Mouse (Mus musculus) stomach, embryonic 14.5 days (tissue): Measurements from ENCODE around the gene P2rx1. TPM values are rescaled to one million over a fixed set of nuclear protein-coding genes. Genes with fewer than 3 reads are reported as not detected.

Source experiments
- ATAC-seq: fragments of 200-750 bp; cut with Nextera tagmentation; 2 replicates; pipeline ENCODE4 v1.8.0; 2017; ENCODE audit warnings: low read depth, moderate TSS enrichment; ENCODE audit not compliant: insufficient number of reproducible peaks, insufficient read depth, low FRiP score
- H3K27ac ChIP-seq: fragments of 300-500 bp; sonication (generic); 2 replicates; pipeline ENCODE4 v1.5.1; 2014; ENCODE audit warnings: mild to moderate bottlenecking, low read length, moderate library complexity, mixed read lengths
- H3K27me3 ChIP-seq: fragments of 300-500 bp; sonication (generic); 2 replicates; pipeline ENCODE4 v1.6.1; 2014; ENCODE audit warnings: low read length, control low read depth, mixed read lengths; ENCODE audit not compliant: control insufficient read depth, insufficient read depth
- H3K36me3 ChIP-seq: fragments of 300-500 bp; sonication (generic); 2 replicates; pipeline ENCODE4 v1.6.1; 2014; ENCODE audit warnings: mild to moderate bottlenecking, control low read depth, low read length, moderate library complexity, mixed read lengths; ENCODE audit not compliant: control insufficient read depth, insufficient read depth
- H3K4me1 ChIP-seq: fragments of 300-500 bp; sonication (generic); 2 replicates; pipeline ENCODE4 v1.6.1; 2014; ENCODE audit warnings: low read length, control low read depth, mixed read lengths; ENCODE audit not compliant: control insufficient read depth, insufficient read depth
- H3K4me2 ChIP-seq: fragments of 300-500 bp; sonication (generic); replicated peaks from 2 replicates; pipeline ENCODE4 v1.6.1; 2014; ENCODE audit warnings: low read depth, low read length, control low read depth
- H3K4me3 ChIP-seq: fragments of 300-500 bp; sonication (generic); 2 replicates; pipeline ENCODE4 v1.5.1; 2014; ENCODE audit warnings: low read depth, low read length, control low read depth
- H3K9ac ChIP-seq: fragments of 300-500 bp; sonication (generic); replicated peaks from 2 replicates; pipeline ENCODE4 v1.6.1; 2014; ENCODE audit warnings: low read depth, mild to moderate bottlenecking, control low read depth, low read length, moderate library complexity, mixed read lengths
- H3K9me3 ChIP-seq: fragments of 300-500 bp; sonication (generic); 2 replicates; pipeline ENCODE4 v1.6.1; 2016; ENCODE audit warnings: low read depth, low read length, control low read depth; ENCODE audit not compliant: control insufficient read depth
- WGBS: fragments of 180-500 bp; shearing (Covaris S2); extraction: QIAGEN DNeasy Blood & Tissue Kit; methylation state at CpG from one replicate; pipeline ENCODE4 v1.1.7; 2014; 5-methylcytosine and 5-hydroxymethylcytosine counted together
- polyA plus RNA-seq: library from polyadenylated mRNA; unstranded; fragments of >200 nt; fragmentation: Nextera tagmentation; extraction: Ambion mirVana; gene quantifications from 2 replicates; pipeline ENCODE4 v1.2.1, GENCODE M21; 2014

P2rx1 gene
- 2.2 and 8.0 TPM in 2 replicates for polyA plus RNA-seq

DNA sequence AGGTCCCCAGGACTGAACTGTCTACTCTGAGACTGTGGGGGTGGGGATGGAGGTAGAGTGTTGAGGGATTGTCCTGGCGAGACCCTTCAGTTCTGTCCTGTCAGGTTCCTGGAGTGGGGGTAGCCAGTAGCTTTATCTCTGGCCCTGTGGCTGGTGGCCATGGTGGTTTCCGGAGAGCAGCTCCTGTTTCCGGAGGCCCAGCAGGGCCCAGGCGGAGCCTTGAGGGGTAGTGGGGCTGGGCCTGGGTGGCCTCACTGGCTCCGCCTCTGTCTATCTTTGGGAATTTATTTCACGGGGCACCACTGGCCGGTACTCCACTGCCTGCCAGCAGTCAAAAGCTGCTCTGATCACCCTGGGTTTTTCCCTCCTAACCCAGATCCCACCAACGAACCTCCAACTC is at the start of gene P2rx1:
Gene P2rx1 (plus strand): TSS at position 333 of the 400 bp plus-strand sequence.
- 33% methylated on average over 8 of the region's 8 CpGs for WGBS
- Histone ChIP-seq H3K36me3 (no peaks in the 10 kb centered on the region), H3K27me3 (no peaks in the 10 kb centered on the region), H3K9ac (no peak within 1 kb of the TSS), H3K27ac (no peak within 1 kb of the TSS), H3K4me3 (no peak within 1 kb of the TSS), H3K9me3 (no peaks in the 10 kb centered on the region), H3K4me1 (peaks cover 4% of the 10 kb centered on the region; the same call in 1 of the 2 replicates), H3K4me2 (no peak within 1 kb of the TSS)
- ATAC-seq, result peak; percentile 43; the same call in 1 of the 2 replicates

DNA sequence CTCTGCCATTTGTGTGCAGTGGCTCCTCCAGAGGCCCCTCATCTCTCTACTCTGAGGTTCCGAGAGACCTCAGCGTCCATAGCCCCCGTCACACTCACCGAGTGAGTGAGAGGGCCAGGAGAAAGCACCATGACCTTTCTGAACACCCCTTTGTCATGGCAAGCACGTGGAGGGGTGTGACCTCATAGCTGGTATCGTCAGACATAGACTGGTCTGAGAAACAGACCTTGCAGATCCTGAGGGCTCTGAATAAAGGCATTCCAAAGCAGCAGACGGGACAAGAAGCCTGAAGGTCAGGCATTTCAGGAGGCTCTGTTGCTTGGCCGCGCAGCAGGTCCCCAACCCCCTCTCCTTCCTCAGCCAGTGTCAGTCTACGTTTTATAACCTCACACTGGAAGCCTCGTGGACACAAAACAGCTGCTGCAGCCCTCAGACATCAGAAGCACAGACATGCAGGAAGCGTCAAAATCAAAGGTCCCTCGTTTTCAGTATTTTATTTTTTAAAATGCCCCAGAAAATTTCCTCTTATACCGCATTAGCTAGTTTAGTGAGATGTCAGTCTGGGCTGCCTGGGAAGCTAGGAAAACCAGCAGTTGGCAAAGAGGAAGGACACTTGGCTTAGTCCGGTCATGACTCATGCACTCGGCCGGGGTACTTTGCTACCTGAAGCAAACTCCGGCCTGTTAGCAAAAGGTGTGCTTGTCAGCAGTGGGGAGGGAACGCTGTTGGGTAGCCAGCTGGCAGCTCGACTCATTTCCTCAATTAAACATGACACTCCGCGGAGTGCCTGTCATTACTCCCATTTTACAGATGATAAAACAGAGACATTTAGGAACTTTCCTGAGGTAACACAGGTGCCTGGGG is 47.5 kb upstream of the P2rx1 start:
- Histone ChIP-seq H3K4me3 (no peak overlapping the region), H3K27ac (peak overlapping the region; percentile 13; the same call in 1 of the 2 replicates), H3K27me3 (no peaks in the 10 kb centered on the region), H3K4me2 (no peak overlapping the region), H3K9ac (no peak overlapping the region), H3K36me3 (no peaks in the 10 kb centered on the region), H3K4me1 (peaks cover 31% of the 10 kb centered on the region), H3K9me3 (no peaks in the 10 kb centered on the region)
- WGBS, result 37% methylated on average over 22 of the region's 22 CpGs
- no peak for ATAC-seq

GRCm38 (mm10) chr11:72952226-72952625 is 46.7 kb upstream of the P2rx1 start:
- no peaks in the 10 kb centered on the region for H3K9me3 ChIP-seq
- H3K36me3 ChIP-seq, result no peaks in the 10 kb centered on the region
- WGBS, result 37% methylated on average over 3 of the region's 3 CpGs
- peaks cover 26% of the 10 kb centered on the region for H3K4me1 ChIP-seq
- no peak overlapping the region for H3K9ac ChIP-seq
- no peak overlapping the region for H3K4me2 ChIP-seq
- ATAC-seq, result no peak
- H3K27me3 ChIP-seq, result no peaks in the 10 kb centered on the region
- no peak overlapping the region for H3K4me3 ChIP-seq
- H3K27ac ChIP-seq, result no peak overlapping the region; the same call in 1 of the 2 replicates

- no peak for ATAC-seq
- H3K9ac ChIP-seq, result no peak overlapping the region
These were observed 46.2 kb upstream of the P2rx1 start for GRCm38 (mm10) chr11:72952697-72953096.

DNA sequence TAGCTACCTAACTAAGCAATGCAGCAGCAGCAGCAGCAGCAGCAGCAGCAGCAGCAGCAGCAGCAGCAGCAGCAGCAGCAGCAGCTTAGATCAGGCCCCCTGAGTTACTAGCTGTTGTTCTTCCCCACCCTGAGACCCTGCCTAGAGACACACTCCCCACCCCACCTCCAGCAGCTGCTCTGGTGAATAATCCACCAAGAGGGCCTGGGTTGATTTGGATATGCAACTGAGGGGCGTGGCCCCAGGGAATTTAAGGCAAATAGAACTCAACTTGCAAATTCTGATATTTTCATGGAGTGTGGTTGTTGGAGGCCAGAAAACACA is 45.8 kb upstream of the P2rx1 start:
- ATAC-seq, result no peak
- no peak overlapping the region for H3K4me2 ChIP-seq
- no peak overlapping the region for H3K4me3 ChIP-seq
- H3K9ac ChIP-seq, result no peak overlapping the region
- no peaks in the 10 kb centered on the region for H3K36me3 ChIP-seq
- H3K27ac ChIP-seq, result no peak overlapping the region; the same call in 1 of the 2 replicates
- peaks cover 26% of the 10 kb centered on the region for H3K4me1 ChIP-seq
- H3K9me3 ChIP-seq, result no peaks in the 10 kb centered on the region
- H3K27me3 ChIP-seq, result no peaks in the 10 kb centered on the region
- WGBS, result 71% methylated on average over 1 of the region's 1 CpGs

More at GRCm38 (mm10) chr11:72952697-72953096, 46.2 kb upstream of the P2rx1 start:
- H3K27ac ChIP-seq, result no peak overlapping the region; the same call in 1 of the 2 replicates
- H3K9me3 ChIP-seq, result no peaks in the 10 kb centered on the region
- no peak overlapping the region for H3K4me3 ChIP-seq
- H3K4me1 ChIP-seq, result peaks cover 26% of the 10 kb centered on the region
- 86% methylated on average over 6 of the region's 6 CpGs for WGBS
- H3K4me2 ChIP-seq, result no peak overlapping the region
- H3K27me3 ChIP-seq, result no peaks in the 10 kb centered on the region
- H3K36me3 ChIP-seq, result no peaks in the 10 kb centered on the region

GRCm38 (mm10) chr11:72953440-72954151 is 45.3 kb upstream of the P2rx1 start:
- peaks cover 26% of the 10 kb centered on the region for H3K4me1 ChIP-seq
- no peaks in the 10 kb centered on the region for H3K27me3 ChIP-seq
- no peak overlapping the region for H3K4me3 ChIP-seq
- no peaks in the 10 kb centered on the region for H3K36me3 ChIP-seq
- no peak overlapping the region for H3K27ac ChIP-seq
- no peak overlapping the region for H3K4me2 ChIP-seq
- H3K9me3 ChIP-seq, result no peaks in the 10 kb centered on the region
- H3K9ac ChIP-seq, result no peak overlapping the region
- WGBS, result 83% methylated on average over 4 of the region's 4 CpGs
- ATAC-seq, result no peak

DNA sequence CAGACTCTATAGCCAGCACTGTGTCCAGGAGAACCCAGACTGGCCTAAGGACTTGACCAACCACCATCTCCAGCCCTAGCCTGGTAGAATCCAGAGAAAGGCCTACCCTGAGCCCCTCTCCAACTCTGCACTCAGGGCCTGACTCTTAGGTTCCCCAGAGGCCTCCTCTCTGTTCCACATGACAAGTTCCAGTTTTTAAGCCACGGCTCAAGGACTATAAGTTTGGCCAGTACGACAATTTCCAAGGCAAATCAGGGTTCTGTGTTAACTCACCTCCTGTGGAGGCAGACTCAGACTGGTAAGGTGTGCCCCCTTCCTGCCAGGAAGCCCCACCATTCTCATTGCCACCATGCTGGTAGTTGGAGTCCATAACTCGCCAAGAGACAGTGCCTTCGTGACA is 44.7 kb upstream of the P2rx1 start:
- no peak overlapping the region for H3K9ac ChIP-seq
- 93% methylated on average over 4 of the region's 4 CpGs for WGBS
- no peak overlapping the region for H3K4me2 ChIP-seq
- no peak for ATAC-seq
- H3K9me3 ChIP-seq, result no peaks in the 10 kb centered on the region
- H3K36me3 ChIP-seq, result no peaks in the 10 kb centered on the region
- H3K4me3 ChIP-seq, result no peak overlapping the region
- H3K4me1 ChIP-seq, result peaks cover 29% of the 10 kb centered on the region
- no peak overlapping the region for H3K27ac ChIP-seq
- H3K27me3 ChIP-seq, result no peaks in the 10 kb centered on the region

DNA sequence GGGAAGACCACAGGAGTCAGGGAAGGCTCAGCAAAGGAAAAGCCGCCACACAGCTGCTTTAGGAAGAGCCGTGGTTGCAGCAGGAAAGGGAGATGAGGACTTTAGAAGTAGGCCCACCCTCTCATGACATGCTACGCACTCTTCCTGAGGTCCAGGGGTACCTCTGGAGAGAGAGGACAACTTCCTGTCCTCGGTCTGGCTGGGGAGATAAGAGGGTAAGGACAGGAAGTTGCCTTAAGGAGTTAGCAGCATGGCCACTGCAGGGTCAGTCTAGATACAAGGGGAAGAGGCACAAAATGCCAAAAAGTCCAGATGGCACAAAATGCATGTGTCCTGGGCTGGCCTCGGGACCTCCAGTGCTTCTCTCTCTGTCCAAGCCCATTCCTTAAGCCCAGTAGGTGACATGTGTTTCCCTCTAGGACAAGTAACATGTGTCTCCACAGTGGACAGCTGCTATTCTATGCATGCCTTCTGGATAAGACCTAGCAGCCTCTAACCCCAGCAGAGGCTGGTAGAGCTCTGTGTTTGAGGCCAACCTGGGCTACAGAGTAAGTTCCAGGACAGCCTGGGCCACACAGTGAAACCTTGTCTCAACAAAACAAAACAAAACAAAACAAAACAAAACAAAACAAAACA is 43.4 kb upstream of the P2rx1 start:
- Histone ChIP-seq H3K9me3 (no peaks in the 10 kb centered on the region), H3K36me3 (no peaks in the 10 kb centered on the region), H3K4me1 (peaks cover 34% of the 10 kb centered on the region), H3K4me2 (no peak overlapping the region), H3K27me3 (peaks cover under 1% of the 10 kb centered on the region; the same call in 1 of the 2 replicates), H3K27ac (no peak overlapping the region), H3K4me3 (no peak overlapping the region), H3K9ac (no peak overlapping the region)
- WGBS, result 59% methylated on average over 5 of the region's 5 CpGs
- no peak for ATAC-seq
